Comparison of ENCODE assay signal across 8 mouse cellular contexts in the genomic region with DNA sequence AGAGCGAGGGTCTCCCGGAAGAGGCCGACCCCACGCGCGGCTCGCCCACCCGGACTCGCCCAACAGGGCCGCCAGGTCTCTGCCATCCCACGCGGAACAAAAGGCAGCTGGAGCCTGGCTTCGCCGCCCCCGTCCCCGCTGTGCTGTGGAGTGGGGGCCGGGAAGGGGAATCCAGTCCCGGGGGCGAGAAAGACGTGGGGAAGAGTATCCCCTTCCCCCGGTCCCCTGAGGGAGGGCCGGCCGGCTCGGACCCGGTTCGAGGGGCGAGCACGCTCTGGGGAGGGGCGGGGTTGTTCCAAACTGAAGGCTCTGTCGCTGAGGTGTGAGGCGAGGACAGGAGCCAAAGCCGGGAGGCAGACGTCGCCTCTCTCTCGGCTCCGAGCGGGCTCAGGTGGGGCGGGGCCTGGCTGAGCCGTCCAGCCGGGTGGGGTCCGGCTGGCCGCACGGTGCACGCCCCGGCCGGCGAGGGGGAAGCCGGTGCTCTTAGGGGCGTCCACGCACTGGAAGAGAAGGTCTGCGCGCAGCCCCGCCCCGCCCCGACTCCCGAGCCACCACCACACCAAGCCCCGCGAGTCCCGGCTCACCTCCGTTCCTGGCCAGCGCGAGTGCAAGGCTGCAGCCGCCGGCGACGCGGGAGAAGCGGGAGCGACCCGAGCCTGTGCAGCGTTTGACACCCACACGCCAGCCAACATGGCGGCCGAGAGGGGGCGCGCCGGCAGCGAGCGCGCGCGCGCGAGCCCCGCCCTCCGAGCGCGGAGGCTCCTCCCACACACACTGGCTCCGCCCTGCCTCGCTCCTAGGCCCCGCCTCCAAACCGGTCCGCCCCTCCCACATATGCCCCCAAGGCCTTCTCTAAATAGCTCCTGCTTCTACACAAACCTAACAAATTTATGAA. TPM values are rescaled to one million over a fixed set of nuclear protein-coding genes. Genes with fewer than 3 reads are reported as not detected.
DNase-seq lines count a peak whose midpoint lies in the region; ATAC-seq and TF ChIP-seq lines count a peak whose summit lies in the region.

A gene (minus strand): TSS at position 705 of the 895 bp plus-strand sequence.

- peak within 1 kb of the TSS; percentile 91 for H3ac ChIP-seq in C2C12 (ENCODE audit: control insufficient read depth, insufficient read length, low read depth)

- under 1% methylated on average over 64 of the region's 93 CpGs for WGBS in embryonic facial prominence, embryonic 13.5 days
- whole genome bisulfite sequencing in kidney, embryonic 15.5 days = under 1% methylated on average over 81 of the region's 93 CpGs
- under 1% methylated on average over 88 of the region's 93 CpGs for WGBS in liver, adult 2 months

- peaks cover 19% of the 10 kb centered on the region for H3K36me3 ChIP-seq in C2C12 (ENCODE audit: control insufficient read depth, insufficient read depth)
- no peaks in the 10 kb centered on the region; the same call in 1 of the 2 replicates for H3K36me3 ChIP-seq in embryonic facial prominence, embryonic 13.5 days
- 0 out of 2 replicates have a peak, but pooled peaks cover 3% of the 10 kb centered on the region for H3K36me3 ChIP-seq in kidney, embryonic 15.5 days
- no peaks in the 10 kb centered on the region for H3K36me3 ChIP-seq in liver, adult 2 months (ENCODE audit: control insufficient read depth, insufficient read depth, low read length)
- H3K36me3 ChIP-seq in splenic B cell, adult 2 months (ENCODE audit: control insufficient read depth, insufficient read depth, low read length, poor library complexity, severe bottlenecking) = no peaks in the 10 kb centered on the region

- peak within 1 kb of the TSS; percentile 90 for H3K4me3 ChIP-seq in C2C12 (ENCODE audit: insufficient read depth, poor library complexity, severe bottlenecking)
- peak within 1 kb of the TSS; percentile 94 for H3K4me3 ChIP-seq in embryonic facial prominence, embryonic 13.5 days
- H3K4me3 ChIP-seq in kidney, embryonic 15.5 days (replicated peaks) = peak within 1 kb of the TSS; percentile 79
- H3K4me3 ChIP-seq in liver, adult 2 months (ENCODE audit: insufficient read depth, low read depth, low read length) = peak within 1 kb of the TSS; percentile 89

- ATAC-seq in embryonic facial prominence, embryonic 13.5 days (ENCODE audit: insufficient number of reproducible peaks, insufficient read depth, low FRiP score, low TSS enrichment, low read depth) = peak; percentile 88
- peak; percentile 95 for ATAC-seq in kidney, embryonic 15.5 days (replicated peaks; ENCODE audit: low FRiP score)

- peaks cover 45% of the 10 kb centered on the region for H3K79me3 ChIP-seq in C2C12 (ENCODE audit: low read depth)

- H3K9ac ChIP-seq in embryonic facial prominence, embryonic 13.5 days = peak within 1 kb of the TSS; percentile 96
- H3K9ac ChIP-seq in kidney, embryonic 15.5 days = peak within 1 kb of the TSS; percentile 93
- H3K9ac ChIP-seq in liver, adult 2 months (ENCODE audit: low read depth, low read length) = peak within 1 kb of the TSS; percentile 90

- peak; percentile 69 to 70 for DNase-seq in adrenal gland, postnatal 4 days (ENCODE audit: low spot score in 2 of 2)
- DNase-seq in heart, adult 9 months (ENCODE audit: low spot score in 2 of 2) = peak; percentile 81 to 82
- peak; percentile 38 for DNase-seq in liver, adult 2 months (ENCODE audit: extremely low read depth, low read depth, low spot score)
- peak; percentile 74 for DNase-seq in naive thymus-derived CD4-positive, alpha-beta T cell, adult 2 months (ENCODE audit: low read depth)
- DNase-seq in splenic B cell, adult 2 months (ENCODE audit: low read depth, low spot score) = peak; percentile 72

- H3K9me3 ChIP-seq in embryonic facial prominence, embryonic 13.5 days = no peaks in the 10 kb centered on the region
- no peaks in the 10 kb centered on the region for H3K9me3 ChIP-seq in kidney, embryonic 15.5 days (replicated peaks)

- H3K79me2 ChIP-seq in C2C12 (ENCODE audit: control insufficient read depth, insufficient read depth) = peaks cover 48% of the 10 kb centered on the region
- H3K79me2 ChIP-seq in liver, adult 2 months (ENCODE audit: control insufficient read depth, insufficient read depth, low read length) = peaks cover 10% of the 10 kb centered on the region; the same call in 1 of the 2 replicates

- H3K27me3 ChIP-seq in C2C12 (ENCODE audit: control insufficient read depth, insufficient read depth, insufficient read length) = no peaks in the 10 kb centered on the region
- H3K27me3 ChIP-seq in embryonic facial prominence, embryonic 13.5 days = no peaks in the 10 kb centered on the region
- H3K27me3 ChIP-seq in kidney, embryonic 15.5 days = no peaks in the 10 kb centered on the region
- no peaks in the 10 kb centered on the region for H3K27me3 ChIP-seq in liver, adult 2 months (ENCODE audit: control insufficient read depth, insufficient read depth, low read length)
- no peaks in the 10 kb centered on the region for H3K27me3 ChIP-seq in splenic B cell, adult 2 months (ENCODE audit: control insufficient read depth, insufficient read depth, low read length, poor library complexity, severe bottlenecking)

- TF ChIP-seq CTCF in C2C12 (IDR thresholded peaks at IDR 0.05; ENCODE audit: control insufficient read depth, insufficient read depth, insufficient read length) = peak; percentile 72
- peak; percentile 36 for TF ChIP-seq CTCF in liver, adult 2 months (IDR thresholded peaks at IDR 0.05; ENCODE audit: low read depth, low read length)

- peak within 1 kb of the TSS; percentile 91 for H3K27ac ChIP-seq in embryonic facial prominence, embryonic 13.5 days
- peak within 1 kb of the TSS; percentile 91 for H3K27ac ChIP-seq in kidney, embryonic 15.5 days
- H3K27ac ChIP-seq in liver, adult 2 months (replicated peaks; ENCODE audit: insufficient read depth, low read depth, low read length) = peak within 1 kb of the TSS; percentile 25

- H3K4me2 ChIP-seq in embryonic facial prominence, embryonic 13.5 days = peak within 1 kb of the TSS; percentile 77
- H3K4me2 ChIP-seq in kidney, embryonic 15.5 days = peak within 1 kb of the TSS; percentile 90

- peak; percentile 55; the same call in 1 of the 2 replicates for TF ChIP-seq POLR2A in liver, adult 2 months (IDR thresholded peaks at IDR 0.05; ENCODE audit: extremely low read depth, insufficient read depth, low read length)

- peaks cover 17% of the 10 kb centered on the region for H3K4me1 ChIP-seq in embryonic facial prominence, embryonic 13.5 days
- H3K4me1 ChIP-seq in kidney, embryonic 15.5 days = peaks cover 17% of the 10 kb centered on the region
- H3K4me1 ChIP-seq in liver, adult 2 months (ENCODE audit: control insufficient read depth, insufficient read depth, low read length) = peaks cover 6% of the 10 kb centered on the region

TF ChIP-seq in C2C12, 6 proteins besides CTCF, POLR2A, EP300 and RAD21:
- TF ChIP-seq FOSL1 (IDR thresholded peaks at IDR 0.05; ENCODE audit: insufficient read depth, low read length, poor library complexity, severe bottlenecking) (no peak), MYOG (IDR thresholded peaks at IDR 0.05; ENCODE audit: control insufficient read depth, extremely low read depth, insufficient read length) (no peak), USF1 (IDR thresholded peaks at IDR 0.05; ENCODE audit: low read depth) (no peak), MYOD1 (IDR thresholded peaks at IDR 0.05; ENCODE audit: control insufficient read depth, insufficient read length, low read depth) (no peak), MAX (IDR thresholded peaks at IDR 0.05) (peak; percentile 49), CEBPB (IDR thresholded peaks at IDR 0.05; ENCODE audit: low read depth) (no peak)
TF ChIP-seq in C2C12: peak in this region for 1.

RNA-seq across cellular contexts. Expression of the gene that starts here (rescaled TPM):
- polyA plus RNA-seq in C2C12 (2012; fragmentation: generic; extraction: Trizol) = 21.1 TPM
- 10 to 100 TPM; 38.5 to 44.2 TPM for total RNA-seq in adrenal gland, postnatal 4 days (2021)
- 30.0 and 34.0 TPM in 2 replicates for polyA plus RNA-seq in embryonic facial prominence, embryonic 13.5 days (2015; fragmentation: Nextera tagmentation; extraction: Ambion mirVana)
- 22.1 and 25.5 TPM in 2 replicates for polyA plus RNA-seq in kidney, embryonic 15.5 days (2015; fragmentation: Nextera tagmentation; extraction: Ambion mirVana)
- total RNA-seq in liver, adult 2 months (2014; rRNA removed) = 5.7 and 6.1 TPM in 2 replicates
- 3.2 and 4.5 TPM in 2 replicates for polyA plus RNA-seq in liver, adult 2 months (2012; rRNA removed)

Comparison
In these comparisons a context has a peak if more than half of its experiments do, and no peak if none do; other contexts are left out.
1. Peak in every context shown above with its lines: DNase-seq, ATAC-seq, H3K4me3 ChIP-seq and H3K27ac ChIP-seq.
2. H3K27ac ChIP-seq: peak in every context shown above with its lines; median percentile 91 in embryonic facial prominence, embryonic 13.5 days; 91 in kidney, embryonic 15.5 days; 25 in liver, adult 2 months.